Mouse (Mus musculus): ENCODE results near the gene Blvrb. TPM values are rescaled to one million over a fixed set of nuclear protein-coding genes. Genes with fewer than 3 reads are reported as not detected.
A peak's percentile ranks its signal among the peaks of the same experiment; 100 is the strongest.

The Blvrb gene
- polyA plus RNA-seq, 1 experiment from 2014 or later: 50.8 TPM

GRCm38 (mm10) chr7:27507711-27508647, 60.2 kb downstream of the Blvrb start:
- no peaks in the 10 kb centered on the region for H3K36me3 ChIP-seq (ENCODE audit: insufficient read depth, low read length)
- H3K4me1 ChIP-seq (ENCODE audit: insufficient read depth, low read length): peaks cover 18% of the 10 kb centered on the region
- no peaks in the 10 kb centered on the region for H3K27me3 ChIP-seq (ENCODE audit: insufficient read depth, low read length)
- under 1% methylated on average over 51 of the region's 54 CpGs for WGBS
- H3K27ac ChIP-seq (ENCODE audit: low read length): peak overlapping the region; percentile 100
- peak overlapping the region; percentile 79 for H3K4me2 ChIP-seq (replicated peaks; ENCODE audit: low read depth, low read length)
- H3K9ac ChIP-seq (replicated peaks; ENCODE audit: low read length): peak overlapping the region; percentile 90
- H3K9me3 ChIP-seq (ENCODE audit: low read length): no peaks in the 10 kb centered on the region
- ATAC-seq (ENCODE audit: low FRiP score, low TSS enrichment): peak; percentile 94
- H3K4me3 ChIP-seq (ENCODE audit: low read length): peak overlapping the region; percentile 73

GRCm38 (mm10) chr7:27508648-27509005, 60.8 kb downstream of the Blvrb start:
- peaks cover 18% of the 10 kb centered on the region for H3K4me1 ChIP-seq (ENCODE audit: insufficient read depth, low read length)
- H3K36me3 ChIP-seq (ENCODE audit: insufficient read depth, low read length): no peaks in the 10 kb centered on the region
- peak; percentile 72 for ATAC-seq (ENCODE audit: low FRiP score, low TSS enrichment)
- peak overlapping the region; percentile 73 for H3K4me3 ChIP-seq (ENCODE audit: low read length)
- WGBS: 20% methylated on average over 6 of the region's 6 CpGs
- H3K9ac ChIP-seq (replicated peaks; ENCODE audit: low read length): peak overlapping the region; percentile 55; the same call in 1 of the 2 replicates
- H3K27ac ChIP-seq (ENCODE audit: low read length): peak overlapping the region; percentile 100
- H3K27me3 ChIP-seq (ENCODE audit: insufficient read depth, low read length): no peaks in the 10 kb centered on the region
- H3K9me3 ChIP-seq (ENCODE audit: low read length): no peaks in the 10 kb centered on the region
- H3K4me2 ChIP-seq (replicated peaks; ENCODE audit: low read depth, low read length): peak overlapping the region; percentile 79

- Histone ChIP-seq H3K4me3 (ENCODE audit: low read length) (no peak overlapping the region), H3K9ac (replicated peaks; ENCODE audit: low read length) (no peak overlapping the region), H3K9me3 (ENCODE audit: low read length) (no peaks in the 10 kb centered on the region), H3K4me2 (replicated peaks; ENCODE audit: low read depth, low read length) (no peak overlapping the region), H3K4me1 (ENCODE audit: insufficient read depth, low read length) (peaks cover 18% of the 10 kb centered on the region), H3K36me3 (ENCODE audit: insufficient read depth, low read length) (no peaks in the 10 kb centered on the region), H3K27ac (ENCODE audit: low read length) (no peak overlapping the region), H3K27me3 (ENCODE audit: insufficient read depth, low read length) (no peaks in the 10 kb centered on the region)
- no peak for ATAC-seq (ENCODE audit: low FRiP score, low TSS enrichment)
- WGBS: 92% methylated on average over 2 of the region's 2 CpGs
Measured at GRCm38 (mm10) chr7:27510809-27511208, 63.0 kb downstream of the Blvrb start.

- Histone ChIP-seq H3K4me2 (replicated peaks; ENCODE audit: low read depth, low read length) (no peak overlapping the region), H3K27ac (ENCODE audit: low read length) (no peak overlapping the region), H3K27me3 (ENCODE audit: insufficient read depth, low read length) (no peaks in the 10 kb centered on the region), H3K9me3 (ENCODE audit: low read length) (peaks cover 4% of the 10 kb centered on the region; the same call in 1 of the 2 replicates), H3K36me3 (ENCODE audit: insufficient read depth, low read length) (no peaks in the 10 kb centered on the region), H3K9ac (replicated peaks; ENCODE audit: low read length) (no peak overlapping the region), H3K4me3 (ENCODE audit: low read length) (no peak overlapping the region), H3K4me1 (ENCODE audit: insufficient read depth, low read length) (no peaks in the 10 kb centered on the region)
- 0 out of 2 replicates have a peak, but pooled peaks have one; percentile 29 for ATAC-seq (ENCODE audit: low FRiP score, low TSS enrichment)
- 63% methylated on average over 9 of the region's 9 CpGs for WGBS
Measured at GRCm38 (mm10) chr7:27514961-27515360, 67.2 kb downstream of the Blvrb start.

Other genes with a start within 250 kb of the Blvrb start
- 5.5 and 6.4 TPM in 2 replicates for gene Itpkc, start 219.3 kb upstream of the Blvrb start, polyA plus RNA-seq (2015; fragmentation: Nextera tagmentation; extraction: Ambion mirVana)
- 26.4 and 28.6 TPM in 2 replicates for gene Coq8b, start 215.0 kb upstream of the Blvrb start, polyA plus RNA-seq (2015; fragmentation: Nextera tagmentation; extraction: Ambion mirVana)
- gene Numbl, start 189.5 kb upstream of the Blvrb start, polyA plus RNA-seq (2015; fragmentation: Nextera tagmentation; extraction: Ambion mirVana): 13.5 and 16.4 TPM in 2 replicates
- 45.9 and 55.8 TPM in 2 replicates for gene Ltbp4, start 110.3 kb upstream of the Blvrb start, polyA plus RNA-seq (2015; fragmentation: Nextera tagmentation; extraction: Ambion mirVana)
- 51.4 and 56.9 TPM in 2 replicates for gene Shkbp1, start 92.0 kb upstream of the Blvrb start, polyA plus RNA-seq (2015; fragmentation: Nextera tagmentation; extraction: Ambion mirVana)
- 0.64 and 0.80 TPM in 2 replicates for gene Gm20479, start 90.6 kb upstream of the Blvrb start, polyA plus RNA-seq (2015; fragmentation: Nextera tagmentation; extraction: Ambion mirVana)
- gene Sptbn4, start 292 bp upstream of the Blvrb start, polyA plus RNA-seq (2015; fragmentation: Nextera tagmentation; extraction: Ambion mirVana): 0.31 and 0.40 TPM in 2 replicates
- 27.5 and 32.5 TPM in 2 replicates for gene Sertad3, start 25.8 kb downstream of the Blvrb start, polyA plus RNA-seq (2015; fragmentation: Nextera tagmentation; extraction: Ambion mirVana)
- gene Sertad1, start 38.9 kb downstream of the Blvrb start, polyA plus RNA-seq (2015; fragmentation: Nextera tagmentation; extraction: Ambion mirVana): 42.3 and 45.8 TPM in 2 replicates
- gene Prx, start 51.3 kb downstream of the Blvrb start, polyA plus RNA-seq (2015; fragmentation: Nextera tagmentation; extraction: Ambion mirVana): 4.9 and 5.1 TPM in 2 replicates
- 0.70 and 0.73 TPM in 2 replicates for gene Hipk4, start 75.3 kb downstream of the Blvrb start, polyA plus RNA-seq (2015; fragmentation: Nextera tagmentation; extraction: Ambion mirVana)
- gene Pld3, start 105.2 kb downstream of the Blvrb start, polyA plus RNA-seq (2015; fragmentation: Nextera tagmentation; extraction: Ambion mirVana): 121 and 122 TPM in 2 replicates
- 25.1 and 30.4 TPM in 2 replicates for gene 2310022A10Rik, start 105.3 kb downstream of the Blvrb start, polyA plus RNA-seq (2015; fragmentation: Nextera tagmentation; extraction: Ambion mirVana)
- gene Akt2, start 143.6 kb downstream of the Blvrb start, polyA plus RNA-seq (2015; fragmentation: Nextera tagmentation; extraction: Ambion mirVana): 110 and 112 TPM in 2 replicates
- 0.11 and 0.41 TPM in 2 replicates for gene Ttc9b, start 205.9 kb downstream of the Blvrb start, polyA plus RNA-seq (2015; fragmentation: Nextera tagmentation; extraction: Ambion mirVana)
- gene Map3k10, start 226.6 kb downstream of the Blvrb start, polyA plus RNA-seq (2015; fragmentation: Nextera tagmentation; extraction: Ambion mirVana): 4.6 and 7.1 TPM in 2 replicates
- gene Zfp607b, start 241.4 kb downstream of the Blvrb start, polyA plus RNA-seq (2015; fragmentation: Nextera tagmentation; extraction: Ambion mirVana): 4.0 and 5.4 TPM in 2 replicates